Mouse (Mus musculus) kidney, postnatal 14 days (tissue): ENCODE results near the gene Rpl12.

ENCODE experiments used
- DNase-seq: peaks from one replicate; pipeline ENCODE4 v3.0.0; 2022; ENCODE audit warnings: mixed read lengths

Rpl12 gene

GRCm38 (mm10) chr2:32947454-32947853 lies 13.9 kb upstream of the Rpl12 start:
- DNase-seq, result no peak

- no peak for DNase-seq
Measured at GRCm38 (mm10) chr2:32954581-32954980, 6.8 kb upstream of the Rpl12 start.

GRCm38 (mm10) chr2:32957344-32957743 lies 4.0 kb upstream of the Rpl12 start:
- peak; percentile 44 for DNase-seq

- no peak for DNase-seq
Measured at GRCm38 (mm10) chr2:32960273-32960672, 1.1 kb upstream of the Rpl12 start.

- DNase-seq, result no peak
Measured at GRCm38 (mm10) chr2:32962062-32962874, 909 bp downstream of the Rpl12 start.

GRCm38 (mm10) chr2:32962875-32963220 lies 1.5 kb downstream of the Rpl12 start:
- no peak for DNase-seq

- no peak for DNase-seq
Measured at GRCm38 (mm10) chr2:32963544-32963943, 2.2 kb downstream of the Rpl12 start.

- DNase-seq, result no peak
Measured at GRCm38 (mm10) chr2:32963981-32964380, 2.6 kb downstream of the Rpl12 start.

- DNase-seq, result no peak
Measured at GRCm38 (mm10) chr2:32964659-32965457, 3.5 kb downstream of the Rpl12 start.

- DNase-seq, result no peak
Measured at GRCm38 (mm10) chr2:32965511-32966183, 4.3 kb downstream of the Rpl12 start.

GRCm38 (mm10) chr2:32966184-32966688 lies 4.9 kb downstream of the Rpl12 start:
- DNase-seq, result no peak

GRCm38 (mm10) chr2:32966689-32967631 lies 5.6 kb downstream of the Rpl12 start:
- DNase-seq, result peak; percentile 92

GRCm38 (mm10) chr2:32968024-32968614 lies 6.8 kb downstream of the Rpl12 start:
- DNase-seq, result no peak

- no peak for DNase-seq
Measured at GRCm38 (mm10) chr2:32969326-32969725, 8.0 kb downstream of the Rpl12 start.

GRCm38 (mm10) chr2:32971235-32971634 lies 9.9 kb downstream of the Rpl12 start:
- DNase-seq, result no peak

GRCm38 (mm10) chr2:32974216-32974615 lies 12.9 kb downstream of the Rpl12 start:
- no peak for DNase-seq

- no peak for DNase-seq
Measured at GRCm38 (mm10) chr2:32977114-32977513, 15.8 kb downstream of the Rpl12 start.

GRCm38 (mm10) chr2:32978675-32979074 lies 17.3 kb downstream of the Rpl12 start:
- no peak for DNase-seq

GRCm38 (mm10) chr2:32979675-32980074 lies 18.3 kb downstream of the Rpl12 start:
- no peak for DNase-seq

GRCm38 (mm10) chr2:32981281-32981680 lies 19.9 kb downstream of the Rpl12 start:
- no peak for DNase-seq

GRCm38 (mm10) chr2:32981725-32982271 lies 20.4 kb downstream of the Rpl12 start, which contains the start of gene Slc2a8:
TSS of gene Slc2a8 (minus strand) at chr2:32982083.
- DNase-seq, result peak; percentile 96
